Mouse (Mus musculus): Measurements from ENCODE around the gene Caln1.

GRCm38 (mm10) chr5:130815352-130815751 is 446.1 kb downstream of the Caln1 start:
- no peak for TF ChIP-seq CTCF (IDR thresholded peaks at IDR 0.05; ENCODE audit: insufficient read depth, low read depth, low read length)
- no peak for TF ChIP-seq POLR2A (IDR thresholded peaks at IDR 0.05; ENCODE audit: insufficient read depth, low read depth, low read length)

Measured in olfactory bulb, adult 2 months (tissue).